Mouse (Mus musculus) heart, adult 2 months (tissue): ENCODE measurements at regions not wholly inside any gene's neighbourhood (a gene's known extent, or its start where the extent isn't known, plus 50 kb on each side); places are given as distances from the start of the nearest gene placed in this dataset.
"Not testable (repeated sequence)": the region's sequence is repeated elsewhere in the genome, so short reads cannot be mapped to it uniquely, and the experiment has no call there.

Experiments
- DNase-seq, 2 experiments: peaks; one replicate each; pipeline ENCODE4 v3.0.0; 2021
- H3K27ac ChIP-seq: fragments of 200-600 bp; 2 replicates; pipeline ENCODE4 v1.8.1; 2022
- H3K27me3 ChIP-seq: fragments of 200-500 bp; 2 replicates; pipeline ENCODE4 v1.6.1; 2012; ENCODE audit warnings: mild to moderate bottlenecking, low read length, inconsistent platforms, mixed read lengths; ENCODE audit not compliant: control insufficient read depth, insufficient read depth
- H3K36me3 ChIP-seq: fragments of 200-500 bp; 2 replicates; pipeline ENCODE4 v1.6.1; 2012; ENCODE audit warnings: low read length, inconsistent platforms; ENCODE audit not compliant: control insufficient read depth, insufficient read depth
- H3K4me1 ChIP-seq: fragments of 200-500 bp; 2 replicates; pipeline ENCODE4 v1.6.1; 2011; ENCODE audit warnings: low read length; ENCODE audit not compliant: control insufficient read depth, insufficient read depth
- H3K4me3 ChIP-seq: fragments of 200-600 bp; 2 replicates; pipeline ENCODE4 v1.8.1; 2022
- H3K79me2 ChIP-seq: fragments of 200-500 bp; replicated peaks from 2 replicates; pipeline ENCODE4 v1.6.1; 2012; ENCODE audit warnings: mild to moderate bottlenecking, inconsistent platforms, low read length, moderate library complexity, mixed read lengths; ENCODE audit not compliant: control insufficient read depth, insufficient read depth
- H3K9ac ChIP-seq: fragments of 200-500 bp; 2 replicates; pipeline ENCODE4 v1.6.1; 2012; ENCODE audit warnings: low read depth, mild to moderate bottlenecking, control low read depth, inconsistent platforms, low read length, mixed read lengths
- CTCF ChIP-seq: fragments of 200-600 bp; IDR thresholded peaks from 2 replicates; pipeline ENCODE4 v1.8.1; 2022; ENCODE audit warnings: antibody characterized with exemption, mild to moderate bottlenecking, moderate library complexity
- EP300 ChIP-seq: fragments of 200-500 bp; IDR thresholded peaks from 2 replicates; pipeline ENCODE4 v1.6.1; 2011; ENCODE audit warnings: low read depth, low read length, control low read depth; ENCODE audit not compliant: insufficient read depth
- POLR2A ChIP-seq: fragments of 200-500 bp; IDR thresholded peaks from 2 replicates; pipeline ENCODE4 v1.6.1; 2011; ENCODE audit warnings: mild to moderate bottlenecking, low read depth, low read length, control low read depth; ENCODE audit not compliant: insufficient read depth
- WGBS: fragments of 180-500 bp; shearing (Covaris S2); methylation state at CpG from one replicate; pipeline ENCODE4 v1.1.7; 2018; 5-methylcytosine and 5-hydroxymethylcytosine counted together
- intact Hi-C: fragments of 180-260 bp; cut with DNase I; formaldehyde crosslinking; loops from one replicate; pipeline ENCODE4 v1.15.1; 2025

- H3K4me1 ChIP-seq, H3K27me3 ChIP-seq, H3K36me3 ChIP-seq, H3K79me2 ChIP-seq, H3K9ac ChIP-seq, intact Hi-C loops, H3K27ac ChIP-seq, H3K4me3 ChIP-seq: not testable (repeated sequence)
- peak; percentile 49 for TF ChIP-seq CTCF
- WGBS = 39% methylated on average over 3 of the region's 4 CpGs
- DNase-seq = peak in 1 of 2 experiments; percentile 20
Measured at GRCm38 (mm10) chr12:21680026-21680425, 262.6 kb upstream of the Ywhaq start.

GRCm38 (mm10) chr12:21649381-21649780 lies 231.9 kb upstream of the Ywhaq start:
- H3K36me3 ChIP-seq, H3K9ac ChIP-seq, H3K79me2 ChIP-seq, H3K27me3 ChIP-seq, H3K27ac ChIP-seq, H3K4me1 ChIP-seq, H3K4me3 ChIP-seq, intact Hi-C loops: not testable (repeated sequence)
- DNase-seq = peak in 1 of 2 experiments; percentile 1
- 82% methylated on average over 8 of the region's 8 CpGs for WGBS

- not testable (repeated sequence) for H3K4me1 ChIP-seq, H3K27me3 ChIP-seq, H3K36me3 ChIP-seq, H3K27ac ChIP-seq, H3K9ac ChIP-seq, H3K4me3 ChIP-seq, H3K79me2 ChIP-seq
- 14% methylated on average over 2 of the region's 2 CpGs for WGBS
- peak; percentile 24 to 76 for DNase-seq
- 0 out of 2 replicates have a peak, but pooled peaks have one; percentile 40 for TF ChIP-seq EP300
- TF ChIP-seq CTCF = peak; percentile 81
- intact Hi-C loops = loop anchor here (5.0 to 10.0 kb wide), 2 partner anchors 91 to 539 kb away; no protein-coding TSS in a partner anchor
Measured at GRCm38 (mm10) chr12:21613781-21614180, 196.3 kb upstream of the Ywhaq start.

- Histone ChIP-seq H3K9ac (no peak overlapping the region), H3K4me3 (no peak overlapping the region), H3K27ac (no peak overlapping the region), H3K4me1 (no peaks in the 10 kb centered on the region), H3K27me3 (no peaks in the 10 kb centered on the region), H3K79me2 (no peaks in the 10 kb centered on the region), H3K36me3 (no peaks in the 10 kb centered on the region)
- WGBS = 33% methylated on average over 7 of the region's 7 CpGs
- TF ChIP-seq POLR2A (no peak), EP300 (no peak), CTCF (no peak)
- intact Hi-C loops = no loop called here
- peak in 1 of 2 experiments; percentile 20 for DNase-seq
Measured at GRCm38 (mm10) chr12:21568415-21569040, 151.1 kb upstream of the Ywhaq start.

- H3K4me3 ChIP-seq, H3K36me3 ChIP-seq, H3K27me3 ChIP-seq, DNase-seq, H3K27ac ChIP-seq, H3K79me2 ChIP-seq, intact Hi-C loops, H3K9ac ChIP-seq, H3K4me1 ChIP-seq: not testable (repeated sequence)
- 58% methylated on average over 2 of the region's 2 CpGs for WGBS
Measured at GRCm38 (mm10) chr12:21543962-21544361, 126.5 kb upstream of the Ywhaq start.

GRCm38 (mm10) chr12:21543153-21543894 lies 125.9 kb upstream of the Ywhaq start:
- H3K27me3 ChIP-seq, H3K79me2 ChIP-seq, H3K4me1 ChIP-seq, intact Hi-C loops, H3K36me3 ChIP-seq: not testable (repeated sequence)
- Histone ChIP-seq H3K4me3 (peak overlapping the region; percentile 62), H3K9ac (peak overlapping the region; percentile 87), H3K27ac (peak overlapping the region; percentile 60)
- peak; percentile 86 to 87 for DNase-seq
- TF ChIP-seq POLR2A = peak; percentile 46; the same call in 1 of the 2 replicates
- 1% methylated on average over 34 of the region's 34 CpGs for WGBS
